Mouse (Mus musculus) spleen, postnatal 10 days (tissue): Measurements from ENCODE around the gene Tuba4a.

Source experiments
- DNase-seq, 2 experiments: peaks; one replicate each; pipeline ENCODE4 v3.0.0; 2021 to 2022; ENCODE audit warnings: low spot score in 2 of 2

Gene Tuba4a

DNA sequence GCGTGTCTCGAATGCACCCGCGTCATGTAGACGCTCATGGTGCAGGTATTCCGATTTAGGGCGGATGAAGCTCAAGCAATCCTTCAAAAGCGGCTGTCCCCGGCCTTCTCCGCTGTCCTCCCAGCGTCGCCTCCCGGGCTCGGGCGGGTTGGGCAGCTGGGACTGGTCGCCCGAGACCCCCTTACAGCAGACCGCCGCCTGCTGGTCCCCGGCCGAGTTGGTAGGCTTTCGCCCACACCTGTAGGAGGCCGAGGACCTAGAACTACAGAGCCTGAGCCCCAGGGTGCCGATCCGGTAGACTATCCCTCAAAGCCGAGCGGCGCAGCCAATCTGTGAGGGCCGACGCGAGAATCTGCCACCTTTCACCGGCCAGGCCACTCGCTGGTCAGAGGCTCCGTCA is at the start of gene Tuba4a:
Gene Tuba4a (minus strand): TSS at position 335 of the 400 bp plus-strand sequence.
- peak in 1 of 2 experiments; percentile 61 for DNase-seq

DNA sequence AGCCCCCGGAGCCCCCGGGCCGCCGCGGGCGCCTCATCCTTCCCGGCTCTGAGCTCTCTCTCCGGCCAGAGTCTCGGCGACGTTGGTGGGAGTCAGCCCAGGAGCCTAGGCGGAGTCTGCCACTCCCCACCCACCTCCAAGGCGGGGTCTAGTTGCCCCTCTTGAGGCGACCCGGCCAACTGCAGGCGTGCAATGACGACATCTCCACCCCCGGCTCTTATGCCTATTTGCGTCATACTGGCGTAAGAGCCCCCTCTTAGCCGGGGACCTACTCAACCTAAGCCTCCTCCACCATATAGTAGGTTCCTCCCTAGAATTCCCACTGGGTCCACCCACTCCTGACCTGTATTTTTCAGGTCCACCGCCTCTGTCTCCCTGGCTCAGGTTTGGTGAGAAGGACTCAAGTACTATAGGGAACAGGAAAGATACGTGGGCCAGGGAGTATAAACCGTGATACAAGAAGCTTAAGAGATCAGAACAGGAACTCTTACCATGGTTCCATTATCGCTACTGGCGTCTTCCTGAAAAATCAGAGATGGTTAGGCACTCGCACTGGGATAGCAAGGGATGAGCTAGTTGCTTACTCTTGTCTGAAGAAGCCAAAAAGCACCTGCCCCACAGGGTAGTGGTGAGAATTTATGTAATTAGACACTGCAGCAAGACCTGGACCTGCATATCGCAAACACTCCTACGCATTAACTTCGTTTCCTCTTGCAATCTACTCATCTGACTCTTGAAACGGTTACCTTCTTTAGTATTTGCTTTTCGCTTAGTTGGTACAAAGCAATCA is 44.6 kb upstream of the Tuba4a start, which contains the start of gene Ptprn:
Gene Ptprn (minus strand): TSS at position 412 of the 790 bp plus-strand sequence.
- no peak for DNase-seq

DNA sequence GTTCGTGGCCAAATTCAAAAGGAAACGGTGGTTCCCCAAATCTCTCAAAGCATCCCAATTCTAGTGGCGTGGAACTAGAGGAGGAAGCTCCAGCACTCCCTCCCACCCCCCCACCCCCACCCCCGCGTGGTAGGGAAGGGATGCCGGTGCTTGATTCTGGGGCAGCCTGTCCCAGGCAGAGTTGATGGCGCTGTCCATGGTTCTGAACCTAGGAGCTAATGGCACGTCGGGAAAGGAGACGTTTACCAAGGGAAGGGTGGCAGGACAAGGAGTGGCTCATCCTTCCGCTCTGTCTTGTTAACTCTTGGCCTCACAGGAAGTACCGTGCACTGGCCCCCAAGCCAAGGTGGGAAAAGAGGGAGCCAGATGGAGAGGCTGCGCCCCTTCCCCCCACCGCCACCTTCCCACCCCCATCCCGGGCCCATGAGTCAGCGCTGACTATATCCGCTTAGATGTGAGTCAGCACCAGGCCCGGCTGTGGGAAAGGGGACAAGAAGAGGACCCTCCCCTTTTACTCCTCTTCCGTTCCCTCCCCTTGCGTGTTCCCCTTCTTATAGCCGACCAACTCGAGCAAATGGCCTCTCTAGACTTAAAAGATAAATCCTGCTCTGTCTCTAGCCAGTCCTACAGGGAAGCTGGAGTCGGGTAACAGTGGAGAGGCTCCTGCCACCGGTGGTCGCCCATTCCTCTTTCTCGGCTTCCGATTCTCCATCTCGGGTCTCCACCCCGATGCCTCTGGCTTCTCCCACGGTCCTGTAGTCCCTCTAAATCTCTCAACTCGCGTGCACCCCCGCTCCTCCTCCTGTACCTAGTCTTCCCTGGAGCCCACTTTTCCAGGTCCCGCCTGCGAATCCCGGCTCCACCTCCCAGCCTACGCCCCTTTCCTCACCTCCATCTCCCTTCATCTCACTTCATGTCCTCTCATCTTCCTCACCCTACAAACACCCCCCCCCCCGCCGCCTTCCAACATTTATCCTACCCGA is 43.6 kb upstream of the Tuba4a start:
- DNase-seq = peak; percentile 30 to 76

GRCm38 (mm10) chr1:75261278-75261677 is 41.6 kb upstream of the Tuba4a start:
- no peak for DNase-seq

DNA sequence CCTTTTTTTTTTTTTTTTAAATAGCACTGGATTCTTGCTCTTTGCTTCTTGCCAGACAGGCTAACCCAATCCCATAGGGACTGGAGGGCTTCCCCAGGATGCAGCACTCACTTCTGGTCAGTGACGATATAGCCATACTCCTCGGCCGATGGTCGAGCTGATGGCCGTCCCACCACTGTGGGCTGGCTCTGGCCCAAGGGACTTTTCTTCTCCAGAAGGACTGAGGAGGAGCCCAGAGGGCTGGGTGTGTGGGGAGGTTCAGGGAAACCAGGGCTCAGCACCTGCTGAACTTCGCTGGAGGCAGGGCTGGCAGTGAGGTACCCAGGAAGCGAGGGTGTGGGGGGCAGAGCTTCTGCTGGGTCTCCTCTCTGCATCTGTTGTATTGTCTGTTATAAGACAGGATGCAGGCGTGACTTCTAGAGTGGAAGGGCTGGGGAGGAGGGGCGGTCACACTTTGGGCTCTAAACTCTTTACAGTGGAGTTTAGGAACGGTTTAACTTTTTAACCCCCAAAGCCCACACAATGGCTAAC is 35.9 kb upstream of the Tuba4a start:
- peak in 1 of 2 experiments; percentile 22 for DNase-seq

DNA sequence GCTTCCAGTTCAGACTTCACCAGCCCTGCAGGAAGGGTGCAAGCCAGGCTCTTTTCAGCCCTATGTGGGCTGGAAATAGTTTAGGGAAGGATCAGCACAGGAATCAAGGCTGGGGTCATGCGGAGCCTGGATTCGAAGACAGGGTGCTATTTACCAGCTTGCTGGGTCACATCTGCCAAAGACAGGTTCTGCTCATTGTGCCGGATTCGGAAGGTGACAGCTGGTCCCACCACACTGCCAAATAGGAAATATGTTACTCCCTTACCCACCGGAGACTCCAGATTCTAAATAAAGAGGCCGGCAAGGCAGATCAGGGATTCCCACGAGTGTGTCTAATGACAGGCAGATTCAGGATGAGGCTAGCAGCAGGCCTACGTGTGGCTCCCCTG is 35.0 kb upstream of the Tuba4a start:
- DNase-seq = no peak

DNA sequence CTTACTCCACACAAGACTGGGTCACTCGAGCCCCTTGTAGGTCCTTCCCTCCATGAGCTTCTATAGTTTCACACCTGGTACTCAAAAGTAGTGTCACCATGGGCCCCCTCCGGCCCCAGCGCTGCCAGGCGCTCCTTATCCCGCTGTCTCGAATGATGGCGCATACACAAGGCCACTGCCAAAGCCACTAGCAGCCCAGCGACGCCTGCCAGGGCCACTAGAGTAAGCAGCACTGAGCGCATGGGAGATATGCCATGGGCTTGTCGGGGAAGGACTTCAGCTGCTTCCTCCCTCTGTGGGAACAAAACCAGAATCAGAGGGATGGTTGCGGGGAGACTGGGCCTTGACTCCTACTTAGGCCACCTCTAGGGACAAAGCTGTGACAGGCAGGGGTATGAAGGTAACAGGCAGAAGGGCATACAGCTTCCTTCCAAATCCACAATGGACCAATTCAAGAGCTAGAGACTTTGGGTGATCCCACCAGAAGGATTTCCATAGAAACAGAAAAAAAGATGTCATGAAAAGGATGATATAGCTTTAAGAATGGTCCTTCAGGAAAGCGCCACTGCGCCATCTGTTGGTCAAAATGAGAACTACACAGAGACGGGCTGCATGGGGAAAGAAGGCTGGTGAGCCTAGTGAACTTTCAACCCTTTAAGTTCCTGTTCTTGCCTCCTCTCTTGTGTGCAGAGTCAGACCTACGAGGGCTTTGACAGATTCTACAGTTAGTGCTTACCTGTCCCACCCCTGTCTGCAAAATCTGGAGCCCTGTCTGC is 34.4 kb upstream of the Tuba4a start:
- DNase-seq = peak; percentile 93 to 94

DNA sequence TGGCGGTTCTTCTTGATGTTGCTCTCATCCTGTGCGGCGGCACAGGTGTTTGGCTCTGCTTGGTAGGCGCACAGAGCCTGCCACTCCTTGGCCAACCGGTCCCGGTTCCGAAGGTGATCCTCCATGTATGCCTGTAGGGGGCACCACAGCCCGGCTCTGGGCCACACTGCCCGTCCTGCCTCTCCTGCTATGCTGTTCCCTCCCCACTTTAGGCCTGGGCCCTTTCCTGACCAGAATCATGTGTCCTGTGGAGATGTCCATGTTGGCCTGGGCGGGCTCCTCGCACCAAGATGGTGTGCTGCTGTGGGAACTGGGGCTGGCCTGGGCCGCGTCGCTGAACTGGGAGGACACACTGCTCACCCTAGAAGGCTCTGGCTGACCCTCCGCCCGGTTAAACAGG is 33.4 kb upstream of the Tuba4a start:
- peak in 1 of 2 experiments; percentile 35 for DNase-seq

DNA sequence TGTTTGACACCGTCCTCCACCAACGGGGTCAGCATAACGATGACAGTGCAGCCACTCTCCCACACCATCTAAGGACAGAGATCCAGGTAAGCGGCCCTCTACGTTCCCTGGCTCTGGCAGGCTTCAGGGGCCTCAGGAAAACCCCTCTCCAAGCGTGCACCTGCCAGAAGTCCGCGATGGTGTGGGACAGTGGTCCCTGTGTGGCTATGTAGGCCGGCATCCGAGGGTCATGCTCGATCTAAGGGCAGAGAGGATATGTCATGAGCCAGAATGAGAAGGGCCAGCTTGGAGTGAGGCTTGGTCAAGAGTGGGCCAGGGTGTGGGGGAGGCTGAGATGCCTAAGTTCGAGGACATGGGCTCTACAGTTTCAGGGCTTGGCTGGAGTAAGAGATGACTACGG is 32.6 kb upstream of the Tuba4a start:
- no peak for DNase-seq

DNA sequence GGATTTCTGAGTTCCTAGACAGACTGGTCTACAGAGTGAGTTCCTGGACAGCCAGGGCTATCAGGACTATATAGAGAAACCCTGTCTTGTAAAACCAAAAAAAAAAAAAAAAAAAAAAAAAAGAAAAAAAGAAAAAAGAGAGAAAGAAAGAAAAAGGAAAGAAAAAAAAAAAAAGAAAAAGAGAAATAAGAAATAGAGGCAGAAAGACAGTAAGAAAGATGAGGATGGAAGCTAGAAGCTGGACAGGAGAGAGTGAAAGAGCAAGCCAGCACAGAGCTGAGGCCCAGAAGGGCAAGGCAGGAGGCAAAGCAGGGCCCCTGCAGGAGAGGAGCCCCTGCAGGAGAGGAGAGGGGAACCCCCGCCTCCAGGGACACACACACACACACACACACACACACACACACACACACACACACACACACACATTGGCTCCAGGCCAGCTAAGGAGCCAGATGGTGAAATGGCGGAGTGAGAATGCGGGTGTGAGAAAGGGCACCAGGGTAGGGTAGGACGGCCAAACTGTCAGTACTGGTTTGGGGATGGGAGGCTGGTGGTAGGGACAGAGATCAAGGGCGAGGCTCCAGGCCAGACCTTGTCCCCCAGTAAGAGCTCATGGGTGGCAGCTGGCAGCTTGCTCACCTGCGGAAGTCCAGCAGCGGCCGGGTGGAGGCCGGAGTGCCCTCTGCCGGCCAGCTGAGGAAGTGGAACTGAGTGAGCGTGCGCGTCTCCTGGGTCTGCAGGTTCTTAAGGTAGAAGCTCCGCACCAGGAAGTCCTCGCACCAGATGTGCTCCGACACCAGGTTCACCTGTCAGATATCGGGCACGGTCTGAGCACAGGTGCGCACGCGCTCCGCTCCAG is 31.7 kb upstream of the Tuba4a start:
- peak; percentile 87 to 90 for DNase-seq

DNA sequence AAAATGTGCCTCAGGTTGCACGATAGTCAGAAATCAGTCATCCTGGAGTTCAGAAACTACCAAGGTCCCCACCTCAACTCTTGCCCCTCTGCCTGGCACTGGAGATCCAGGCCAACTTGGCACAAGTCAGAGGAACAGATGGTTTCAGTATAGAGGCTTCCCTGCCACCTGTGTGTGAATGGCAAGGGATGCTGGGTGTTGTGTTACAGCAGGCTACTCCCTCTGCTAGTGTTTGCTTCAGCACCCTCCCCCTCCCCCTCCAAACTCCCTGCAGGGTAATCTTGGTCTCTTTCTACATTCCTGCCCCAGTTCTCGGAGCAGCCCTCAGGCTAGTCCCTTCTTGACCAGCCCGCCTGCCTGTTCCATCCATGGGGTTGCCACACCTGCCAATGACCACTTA is 30.8 kb upstream of the Tuba4a start:
- no peak for DNase-seq

- DNase-seq = peak in 1 of 2 experiments; percentile 14
Observed at GRCm38 (mm10) chr1:75248041-75248772, 28.5 kb upstream of the Tuba4a start.

DNA sequence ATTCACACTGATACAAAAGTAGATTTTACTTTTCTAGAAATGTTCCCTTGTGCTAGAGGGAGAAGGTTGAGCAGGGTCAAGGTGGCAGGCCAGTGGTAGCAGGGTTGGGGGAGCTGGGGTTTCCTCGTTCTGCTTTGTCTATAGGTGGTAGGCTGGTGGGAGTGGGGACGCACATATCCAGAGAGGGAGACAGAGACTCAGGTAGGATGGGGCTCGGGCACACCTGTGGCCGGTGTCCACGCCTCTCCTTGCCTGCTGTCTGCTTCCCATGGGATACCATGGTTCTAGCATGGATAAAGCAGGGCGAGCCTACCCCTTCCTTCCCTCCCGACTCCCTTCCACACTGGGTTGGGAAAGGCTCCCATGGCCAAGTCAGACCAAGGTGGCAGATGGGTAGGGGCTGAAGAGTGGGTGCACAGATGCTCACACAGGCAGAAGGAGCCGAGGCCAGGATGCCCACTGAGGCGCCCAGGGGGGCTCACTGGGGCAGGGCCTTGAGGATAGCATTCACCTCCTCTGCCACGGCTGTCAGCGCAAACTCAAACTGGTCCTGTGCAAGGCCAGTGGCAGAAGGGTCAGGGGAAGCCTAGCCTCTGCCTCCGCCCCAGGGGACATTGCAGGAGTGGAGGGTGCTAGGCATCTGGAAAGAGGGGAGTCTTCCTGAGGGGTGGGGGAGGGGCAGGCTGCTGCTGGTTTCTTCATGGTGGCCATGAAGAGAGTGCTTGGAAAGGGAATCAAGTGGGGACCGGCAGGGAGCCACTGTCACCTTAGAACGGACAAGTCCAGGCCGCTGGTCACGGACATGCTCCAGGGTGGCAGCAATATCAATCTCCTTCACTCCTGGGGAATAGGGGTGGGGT is 27.6 kb upstream of the Tuba4a start:
- peak in 1 of 2 experiments; percentile 14 for DNase-seq

- DNase-seq = peak in 1 of 2 experiments; percentile 42
Observed at GRCm38 (mm10) chr1:75244836-75245235, 25.2 kb upstream of the Tuba4a start.

DNA sequence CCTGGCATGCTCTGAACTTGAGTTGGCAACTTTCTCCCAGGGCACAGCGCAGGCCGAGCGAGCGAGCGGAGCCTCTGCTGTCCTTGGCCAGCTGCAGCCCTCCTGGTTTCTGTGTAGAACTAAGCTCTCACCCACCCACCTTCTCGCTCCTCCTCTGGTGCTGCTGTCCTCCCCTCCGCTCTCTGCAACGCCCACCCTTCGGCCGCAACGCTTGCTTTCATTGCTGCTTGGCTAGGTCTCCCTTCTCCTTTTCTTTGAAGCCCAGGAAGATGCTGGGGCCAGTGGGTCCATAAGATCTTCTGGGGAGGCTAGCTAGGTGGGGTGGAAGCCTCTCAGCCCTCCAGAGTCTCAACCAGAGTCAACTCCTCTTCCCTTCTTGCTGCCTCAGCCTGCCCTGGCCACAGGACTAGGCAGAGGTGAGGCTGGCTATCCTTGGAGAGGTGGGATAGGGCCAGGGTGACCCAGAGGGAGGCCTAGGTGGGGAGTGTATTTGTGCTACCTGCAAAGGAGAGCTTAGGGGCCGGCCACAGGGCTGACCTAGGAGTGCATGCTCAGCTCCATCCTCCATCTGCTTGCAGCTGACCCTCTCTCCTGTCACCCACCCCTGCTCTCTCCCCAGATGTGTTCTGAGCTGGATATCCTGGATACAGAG is 24.6 kb upstream of the Tuba4a start:
- DNase-seq = no peak

GRCm38 (mm10) chr1:75243411-75243810 is 23.7 kb upstream of the Tuba4a start:
- peak in 1 of 2 experiments; percentile 13 for DNase-seq

DNA sequence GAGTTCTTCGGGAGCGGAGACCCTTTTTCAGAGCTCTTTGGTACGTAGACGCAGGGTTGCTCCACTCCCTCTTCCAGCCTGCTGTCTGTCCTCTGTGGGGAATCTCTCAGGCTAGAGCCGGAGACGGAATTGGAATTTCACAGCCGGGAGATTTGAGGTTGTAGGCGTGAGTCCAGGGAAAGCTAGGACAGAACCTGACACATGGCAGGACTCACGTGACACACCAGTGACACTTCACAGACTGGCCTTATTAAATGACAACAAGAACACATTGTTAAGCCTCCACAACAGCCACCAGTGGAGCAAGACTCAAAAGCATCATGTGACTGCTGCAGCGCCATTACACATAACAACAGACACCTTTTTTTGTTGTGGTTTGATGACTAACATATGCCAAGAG is 19.9 kb upstream of the Tuba4a start:
- peak in 1 of 2 experiments; percentile 12 for DNase-seq
